In genomic region chr16:90405599-90405998, GRCm38 (mm10) we compare ENCODE assay signal across 15 mouse cellular contexts. TPM values are rescaled to one million over a fixed set of nuclear protein-coding genes. Genes with fewer than 3 reads are reported as not detected.
DNase-seq lines count a peak whose midpoint lies in the region; ATAC-seq and TF ChIP-seq lines count a peak whose summit lies in the region.
"Had no signal": no experiment of that assay in that cellular context is flagged by ENCODE, and none has a peak within 500 bp of the region (broad histone marks: within the 10 kb centered on the region; RNA-seq: fewer than 3 reads in every experiment).

No protein-coding gene starts in this region.

- no peak for DNase-seq in intestine, embryonic 14.5 days (ENCODE audit: low spot score)
- DNase-seq in R1 (ENCODE audit: low read depth, low spot score): peak; percentile 84
- DNase-seq in embryo, embryonic 11 days: peak; percentile 50
- no peak for DNase-seq in cerebellum, postnatal 36 days
- no peak for DNase-seq in testis, postnatal 10 days (ENCODE audit: low spot score)
- DNase-seq: cerebellum, adult 2 months; gastrocnemius, postnatal 14 days; kidney, adult 9 months; liver, embryonic 13.5 days; retina, postnatal 1 day; thymus, postnatal 4 days had no signal

- no peaks in the 10 kb centered on the region for H3K27me3 ChIP-seq in intestine, embryonic 14.5 days (replicated peaks; ENCODE audit: control insufficient read depth, insufficient read depth, low read length)
- H3K27me3 ChIP-seq in intestine, postnatal 0 days (replicated peaks; ENCODE audit: control insufficient read depth, insufficient read depth, low read length): no peaks in the 10 kb centered on the region
- no peaks in the 10 kb centered on the region for H3K27me3 ChIP-seq in intestine, embryonic 15.5 days (replicated peaks)
- H3K27me3 ChIP-seq: liver, embryonic 13.5 days had no signal

- H3K27ac ChIP-seq in intestine, embryonic 14.5 days (ENCODE audit: low read depth): no peak overlapping the region
- no peak overlapping the region for H3K27ac ChIP-seq in intestine, postnatal 0 days (ENCODE audit: low read depth, low read length)
- 0 out of 2 replicates have a peak overlapping the region, but pooled peaks have one; percentile 27 for H3K27ac ChIP-seq in intestine, embryonic 15.5 days
- H3K27ac ChIP-seq: liver, embryonic 13.5 days had no signal

- H3K4me1 ChIP-seq in intestine, embryonic 14.5 days (replicated peaks; ENCODE audit: control insufficient read depth, insufficient read depth, low read length): peaks cover 24% of the 10 kb centered on the region
- H3K4me1 ChIP-seq in intestine, postnatal 0 days (replicated peaks; ENCODE audit: control insufficient read depth, insufficient read depth, low read length): 0 out of 2 replicates have a peak, but pooled peaks cover 6% of the 10 kb centered on the region
- H3K4me1 ChIP-seq in intestine, embryonic 15.5 days (replicated peaks): peaks cover 28% of the 10 kb centered on the region

- TF ChIP-seq CTCF in intestine, postnatal 0 days (IDR thresholded peaks at IDR 0.05; ENCODE audit: low read depth): no peak

- no peak overlapping the region for H3K4me2 ChIP-seq in intestine, embryonic 14.5 days (ENCODE audit: low read length)
- no peak overlapping the region for H3K4me2 ChIP-seq in intestine, postnatal 0 days (replicated peaks; ENCODE audit: low read depth)
- H3K4me2 ChIP-seq in intestine, embryonic 15.5 days (replicated peaks): no peak overlapping the region
- H3K4me2 ChIP-seq: liver, embryonic 13.5 days had no signal

- no peak overlapping the region for H3K9ac ChIP-seq in intestine, embryonic 14.5 days (ENCODE audit: low read length)
- H3K9ac ChIP-seq in intestine, postnatal 0 days (ENCODE audit: low read depth, low read length): no peak overlapping the region
- H3K9ac ChIP-seq in intestine, embryonic 15.5 days: no peak overlapping the region
- H3K9ac ChIP-seq: liver, embryonic 13.5 days had no signal

- ATAC-seq in intestine, embryonic 14.5 days (replicated peaks; ENCODE audit: low FRiP score, low TSS enrichment, low read depth): peak; percentile 34; the same call in 1 of the 2 replicates
- ATAC-seq in intestine, postnatal 0 days: no peak
- ATAC-seq in intestine, embryonic 15.5 days: peak; percentile 52

- WGBS in intestine, embryonic 14.5 days: 29% methylated on average over 6 of the region's 6 CpGs
- 29% methylated on average over 6 of the region's 6 CpGs for WGBS in intestine, postnatal 0 days
- WGBS in intestine, embryonic 15.5 days: 29% methylated on average over 6 of the region's 6 CpGs

- no peaks in the 10 kb centered on the region for H3K9me3 ChIP-seq in intestine, embryonic 14.5 days (ENCODE audit: control insufficient read depth, low read length)
- H3K9me3 ChIP-seq in intestine, postnatal 0 days (ENCODE audit: control insufficient read depth): no peaks in the 10 kb centered on the region
- no peaks in the 10 kb centered on the region for H3K9me3 ChIP-seq in intestine, embryonic 15.5 days
- H3K9me3 ChIP-seq: liver, embryonic 13.5 days had no signal

- H3K36me3 ChIP-seq in intestine, embryonic 14.5 days (ENCODE audit: control insufficient read depth, insufficient read depth, low read length): no peaks in the 10 kb centered on the region
- no peaks in the 10 kb centered on the region for H3K36me3 ChIP-seq in intestine, postnatal 0 days (ENCODE audit: control insufficient read depth, insufficient read depth)
- no peaks in the 10 kb centered on the region for H3K36me3 ChIP-seq in intestine, embryonic 15.5 days
- H3K36me3 ChIP-seq: liver, embryonic 13.5 days had no signal

- H3K4me3 ChIP-seq in intestine, embryonic 14.5 days (ENCODE audit: low read depth, low read length): no peak overlapping the region
- H3K4me3 ChIP-seq in intestine, postnatal 0 days (ENCODE audit: low read depth, low read length): no peak overlapping the region
- no peak overlapping the region for H3K4me3 ChIP-seq in intestine, embryonic 15.5 days (replicated peaks)
- H3K4me3 ChIP-seq: erythroblast, embryonic 14.5 days; liver, embryonic 13.5 days; myocyte had no signal

RNA-seq across cellular contexts. Expression of gene Hunk, which starts 19.8 kb away (rescaled TPM):
- 11.0 and 12.2 TPM in 2 replicates for polyA plus RNA-seq in intestine, embryonic 14.5 days (2014; fragmentation: Nextera tagmentation; extraction: Ambion mirVana)
- 1.9 and 2.0 TPM in 2 replicates for polyA plus RNA-seq in intestine, postnatal 0 days (2015; fragmentation: Nextera tagmentation; extraction: Ambion mirVana)
- polyA plus RNA-seq in intestine, embryonic 15.5 days (2015; fragmentation: Nextera tagmentation; extraction: Ambion mirVana): 6.5 and 6.8 TPM in 2 replicates
- polyA plus RNA-seq: erythroblast, embryonic 14.5 days had no signal

Comparison
In these comparisons a context has a peak if more than half of its experiments do, and no peak if none do; other contexts are left out.
1. DNase-seq: peak in R1 (single experiment) and embryo, embryonic 11 days (single experiment); none in intestine, embryonic 14.5 days (single experiment), cerebellum, postnatal 36 days (0 of 2) and testis, postnatal 10 days (single experiment).